Mouse (Mus musculus) C2C12 (cell line): Measurements from ENCODE around the gene Immp2l.

ENCODE experiments used
- CEBPB ChIP-seq: IDR thresholded peaks from one replicate; pipeline ENCODE4 v1.6.1; 2011; ENCODE audit warnings: low read depth, mild to moderate bottlenecking, control low read depth, moderate library complexity
- CTCF ChIP-seq: IDR thresholded peaks from one replicate; pipeline ENCODE4 v1.5.1; 2011; ENCODE audit not compliant: control insufficient read depth, insufficient read depth, insufficient read length
- FOSL1 ChIP-seq: IDR thresholded peaks from one replicate; pipeline ENCODE4 v1.8.0; 2011; ENCODE audit warnings: mild to moderate bottlenecking, low read length; ENCODE audit not compliant: poor library complexity, insufficient read depth, severe bottlenecking
- MYOD1 ChIP-seq: IDR thresholded peaks from one replicate; pipeline ENCODE4 v1.6.1; 2011; ENCODE audit warnings: low read depth; ENCODE audit not compliant: control insufficient read depth, insufficient read length
- USF1 ChIP-seq: IDR thresholded peaks from one replicate; pipeline ENCODE4 v1.6.1; 2011; ENCODE audit warnings: low read depth, mild to moderate bottlenecking, control low read depth, moderate library complexity

GRCm38 (mm10) chr12:41484689-41485511, 461.0 kb downstream of the Immp2l start:
- TF ChIP-seq CTCF: no peak
- TF ChIP-seq MYOD1: no peak
- no peak for TF ChIP-seq CEBPB
- no peak for TF ChIP-seq USF1
- no peak for TF ChIP-seq FOSL1
